Mouse (Mus musculus): ENCODE measurements around the gene Cox4i2.

The Cox4i2 gene

GRCm38 (mm10) chr2:152753944-152754711, at the start of gene Cox4i2:
Gene Cox4i2, plus strand, starts transcription at chr2:152754173.
- DNase-seq (ENCODE audit: low read depth): no peak

DNA sequence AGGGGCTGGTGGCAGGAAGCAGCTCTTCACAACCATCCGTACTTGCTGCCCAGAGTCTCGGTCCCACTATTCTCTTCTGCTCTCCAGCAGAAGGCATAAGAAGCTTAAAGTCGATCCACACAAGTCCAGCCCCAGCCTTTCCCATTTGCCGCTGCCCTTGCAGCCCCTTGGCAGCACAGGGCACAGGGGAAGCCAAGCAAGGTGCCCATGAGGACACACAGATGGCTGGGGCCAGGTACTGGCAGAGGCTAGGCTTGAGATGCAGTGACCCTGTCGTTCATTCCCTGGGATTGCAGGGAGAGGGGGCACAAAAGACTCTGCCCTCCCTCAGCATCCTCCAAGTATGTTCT, 49.7 kb upstream of the Cox4i2 start:
- no peak for DNase-seq (ENCODE audit: low read depth)

DNA sequence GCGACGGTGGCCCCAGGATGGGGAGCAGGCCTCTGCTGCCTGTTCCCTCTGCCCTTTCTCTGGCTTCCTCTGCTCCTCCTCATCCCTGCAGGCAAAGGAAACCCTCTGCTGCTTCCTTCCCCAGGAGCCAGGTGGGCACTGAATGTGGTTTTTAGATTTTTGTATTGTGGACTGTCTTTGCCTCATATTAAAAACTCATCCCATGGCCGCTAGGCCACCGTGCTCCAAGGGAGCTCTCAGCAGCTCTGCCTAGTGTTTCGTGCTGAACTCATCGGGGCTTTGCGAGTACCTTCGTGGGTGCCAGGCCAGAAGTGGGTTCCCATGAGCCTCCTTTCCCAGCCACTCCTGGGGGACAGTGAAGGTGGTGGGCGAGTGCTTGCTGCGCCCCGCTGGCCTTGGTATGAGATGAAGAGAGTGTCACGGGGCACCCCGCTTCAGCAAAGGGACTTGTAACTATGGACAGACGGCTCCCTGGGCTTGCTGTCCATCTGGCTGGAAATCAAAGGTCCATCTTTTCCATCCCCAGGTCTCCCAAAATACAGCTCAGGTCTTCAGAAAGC, 49.1 kb upstream of the Cox4i2 start:
- DNase-seq (ENCODE audit: low read depth): no peak

DNA sequence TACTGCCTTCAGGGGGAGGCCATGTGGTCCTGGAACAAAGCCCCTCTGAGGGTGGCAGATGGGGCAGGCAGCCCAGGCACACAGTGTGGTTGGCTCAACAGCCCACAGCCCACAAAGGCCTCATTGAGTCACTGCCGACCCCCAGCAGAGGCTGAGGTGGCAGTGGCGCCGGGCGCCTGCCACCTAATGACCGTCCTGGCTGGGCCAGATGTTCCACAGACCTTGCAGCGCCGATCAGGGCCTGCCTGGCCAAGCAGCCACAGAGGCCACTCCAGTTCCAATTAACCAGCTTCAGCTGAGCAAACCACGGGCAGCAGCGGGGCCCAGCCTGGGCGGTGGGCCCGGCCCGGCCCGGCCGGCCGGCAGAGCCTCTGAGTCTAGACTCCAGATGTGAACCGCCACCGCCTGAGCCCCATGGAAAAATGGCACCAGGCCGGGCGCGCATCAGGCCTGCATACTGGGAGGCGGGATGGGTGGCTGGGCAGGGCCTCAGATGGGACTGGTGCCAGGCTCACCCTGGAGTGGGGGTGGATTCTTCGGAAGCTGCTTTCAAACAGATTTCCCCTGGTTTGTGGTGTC, 47.9 kb upstream of the Cox4i2 start:
- DNase-seq (ENCODE audit: low read depth): no peak

DNA sequence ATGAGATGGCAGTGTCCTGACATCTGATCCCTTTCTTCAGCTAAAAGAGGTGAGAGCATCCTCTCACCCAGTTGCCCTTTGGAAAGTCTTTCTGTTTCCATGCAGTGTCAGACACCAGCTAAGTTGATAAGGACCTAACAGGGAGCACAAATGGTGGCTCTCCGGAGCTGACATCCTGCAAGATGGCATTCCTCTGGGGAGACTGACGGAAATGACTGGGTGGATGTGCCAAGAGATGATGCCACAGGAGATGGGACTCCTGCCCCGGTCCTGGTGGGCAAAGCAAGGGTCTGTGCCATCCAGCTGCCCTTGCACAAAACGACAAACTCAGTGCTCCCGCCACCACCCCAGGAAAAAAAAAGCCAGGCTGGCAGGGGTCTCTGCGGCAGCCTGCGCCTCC, 46.8 kb upstream of the Cox4i2 start:
- no peak for DNase-seq (ENCODE audit: low read depth)

- DNase-seq (ENCODE audit: low read depth): no peak
These were observed 46.3 kb upstream of the Cox4i2 start for GRCm38 (mm10) chr2:152707627-152708026.

DNA sequence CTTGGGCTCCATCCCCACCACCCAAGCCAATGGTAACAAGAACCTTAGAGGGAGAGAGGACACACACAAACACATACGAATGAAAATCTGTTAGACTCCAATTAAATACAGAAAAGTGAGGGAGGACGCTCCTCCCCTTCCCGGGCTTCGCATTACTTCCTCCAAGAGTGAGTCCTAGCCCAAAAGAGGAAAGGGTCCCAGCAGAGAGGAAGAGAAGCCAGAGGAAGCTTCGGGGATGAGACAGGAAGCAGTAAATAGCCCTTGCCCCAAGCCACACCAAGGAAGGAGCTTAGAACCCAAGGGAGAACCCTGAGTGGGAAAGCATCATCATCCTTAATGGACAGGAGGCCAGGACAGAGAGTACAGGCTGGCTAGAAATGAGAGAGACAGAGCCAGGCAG, 44.9 kb upstream of the Cox4i2 start:
- DNase-seq (ENCODE audit: low read depth): no peak

DNA sequence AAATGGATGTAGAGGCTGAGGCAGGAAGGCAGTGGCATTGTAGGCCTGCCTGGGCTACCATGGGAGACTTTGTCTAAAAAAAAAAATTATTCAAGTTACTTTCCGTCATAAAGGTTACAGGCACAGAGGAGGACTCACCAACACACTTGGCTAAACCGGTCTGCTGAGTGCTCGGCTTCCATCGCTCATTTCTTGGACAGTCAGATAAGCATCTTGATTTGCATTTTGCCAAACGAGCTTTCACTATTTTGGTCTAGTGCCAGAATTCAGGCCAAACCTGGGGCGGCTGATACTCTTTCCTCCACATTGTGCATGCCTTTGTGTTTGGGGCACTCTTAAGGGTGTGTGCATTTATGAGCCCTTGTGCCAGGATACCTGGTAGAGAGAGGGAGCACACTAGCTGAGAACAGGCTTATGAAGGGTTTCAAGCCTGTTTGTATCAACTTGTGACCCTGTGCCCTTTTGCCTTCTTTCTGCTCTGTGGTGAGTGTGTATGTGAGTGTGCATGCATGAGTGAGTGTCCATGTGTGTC, 37.7 kb upstream of the Cox4i2 start:
- DNase-seq (ENCODE audit: low read depth): no peak

DNA sequence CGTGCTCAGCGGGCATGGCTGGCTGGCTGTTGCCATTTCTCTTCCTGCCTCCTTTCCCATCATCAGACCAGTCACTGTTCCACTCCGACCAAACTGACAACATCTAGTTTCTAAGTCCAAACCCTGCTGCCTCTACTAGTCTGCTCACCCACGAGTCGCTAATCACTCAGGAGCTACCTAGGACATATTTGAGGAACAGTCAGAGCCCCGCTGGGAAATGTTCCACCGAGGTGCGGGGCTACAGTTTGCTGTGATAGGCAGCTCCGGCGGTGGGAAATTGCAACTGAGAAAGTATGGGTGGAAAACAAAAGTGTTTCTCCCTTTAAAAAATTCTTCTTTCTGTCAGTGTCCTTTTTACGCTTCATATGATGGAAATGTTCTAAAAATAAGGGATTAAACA, 36.3 kb upstream of the Cox4i2 start:
- no peak for DNase-seq (ENCODE audit: low read depth)

DNA sequence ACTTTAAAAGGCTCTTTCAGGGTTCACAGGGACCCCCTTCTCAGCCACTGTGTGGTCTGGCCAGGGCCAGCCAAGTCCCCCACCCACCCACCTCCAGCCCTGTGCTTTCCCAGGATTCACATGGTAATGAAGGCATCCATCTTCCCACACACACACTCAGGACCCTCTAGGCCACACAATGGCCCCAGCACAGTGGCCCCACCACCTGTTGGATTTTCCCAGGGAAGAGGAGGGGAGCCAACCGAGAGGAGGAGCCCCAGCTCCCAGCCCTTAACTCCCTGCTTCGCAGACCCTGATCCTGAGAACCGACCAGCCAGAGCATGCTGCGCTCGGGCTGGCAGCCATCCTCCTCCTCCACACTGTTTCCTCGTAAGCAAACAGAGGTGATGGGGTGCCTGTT, 35.9 kb upstream of the Cox4i2 start:
- DNase-seq (ENCODE audit: low read depth): no peak

GRCm38 (mm10) chr2:152723651-152724331, 30.2 kb upstream of the Cox4i2 start:
- no peak for DNase-seq (ENCODE audit: low read depth)

- DNase-seq (ENCODE audit: low read depth): no peak
These were observed 29.6 kb upstream of the Cox4i2 start for GRCm38 (mm10) chr2:152724332-152724723.

- DNase-seq (ENCODE audit: low read depth): no peak
These were observed 28.7 kb upstream of the Cox4i2 start for GRCm38 (mm10) chr2:152725178-152725750.

DNA sequence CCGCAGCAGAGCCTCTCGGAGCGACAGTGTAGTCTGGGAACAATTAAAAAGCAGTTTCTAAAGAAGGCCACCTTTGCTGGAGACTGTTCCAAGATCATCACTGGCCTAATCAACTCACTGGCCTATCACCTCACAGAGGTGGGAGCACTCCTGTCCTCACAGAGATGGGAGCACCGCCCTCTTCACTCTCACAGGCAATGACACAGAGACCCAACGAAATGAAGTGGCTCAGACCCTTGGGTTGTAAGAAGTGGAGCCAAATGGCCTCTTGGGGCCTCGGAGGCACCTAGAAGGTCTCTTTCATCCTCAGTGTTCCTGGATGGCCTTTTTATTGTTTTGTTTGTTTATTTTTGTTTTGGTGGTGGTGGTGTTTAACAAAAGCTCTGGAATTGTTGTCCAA, 27.8 kb upstream of the Cox4i2 start:
- no peak for DNase-seq (ENCODE audit: low read depth)

DNA sequence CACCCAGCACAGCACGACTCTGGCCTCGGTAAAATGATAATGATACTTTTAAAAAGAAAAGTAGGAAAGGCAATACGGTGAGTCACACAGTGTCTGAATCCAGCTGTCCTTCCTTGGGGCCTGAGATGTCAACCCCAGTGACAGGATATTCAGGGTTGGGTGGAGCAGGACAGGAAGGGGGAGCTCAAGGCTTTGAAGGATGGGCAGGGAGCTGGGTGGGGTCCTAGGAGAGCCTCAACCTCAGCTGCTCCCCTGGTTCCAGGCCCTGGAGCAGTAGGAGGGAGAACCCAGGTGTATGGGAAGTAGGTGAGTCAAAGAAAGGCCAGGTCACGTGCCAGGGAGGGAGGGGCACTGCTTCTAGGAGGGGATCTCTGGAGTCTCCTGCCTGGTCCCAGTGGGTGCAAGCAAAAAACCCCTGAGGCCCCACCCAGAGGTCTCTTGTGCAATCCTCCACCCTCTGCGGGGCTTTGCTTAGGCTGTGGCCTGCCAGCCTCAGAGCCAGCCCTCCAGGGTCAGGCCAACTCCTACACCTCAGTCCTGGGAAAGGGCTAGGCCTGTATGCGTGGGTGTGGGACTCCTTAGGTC, 27.1 kb upstream of the Cox4i2 start:
- DNase-seq (ENCODE audit: low read depth): no peak

GRCm38 (mm10) chr2:152727795-152728510, 26.0 kb upstream of the Cox4i2 start:
- no peak for DNase-seq (ENCODE audit: low read depth)

DNA sequence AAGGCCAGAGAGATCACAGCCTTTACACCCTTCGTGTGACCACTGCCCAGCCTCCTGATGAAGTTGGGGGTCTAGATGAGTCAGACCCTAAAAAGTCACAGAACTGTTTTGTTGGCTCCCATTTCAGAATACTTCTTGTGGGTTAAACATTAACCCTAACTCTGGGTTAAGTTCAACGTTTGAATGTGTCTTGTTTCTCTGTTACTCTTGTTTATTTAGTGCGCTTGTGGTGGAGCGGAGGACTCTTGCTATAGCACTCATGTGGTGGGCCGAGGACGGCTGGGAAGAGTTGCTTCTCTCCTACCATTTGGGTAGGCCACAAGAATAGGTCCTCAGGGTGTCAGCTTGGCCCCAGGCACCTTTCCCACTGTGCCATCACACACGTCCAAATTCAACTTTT, 25.4 kb upstream of the Cox4i2 start:
- no peak for DNase-seq (ENCODE audit: low read depth)

GRCm38 (mm10) chr2:152729013-152729635, 24.8 kb upstream of the Cox4i2 start:
- DNase-seq (ENCODE audit: low read depth): no peak

GRCm38 (mm10) chr2:152729636-152730020, 24.3 kb upstream of the Cox4i2 start:
- DNase-seq (ENCODE audit: low read depth): no peak

GRCm38 (mm10) chr2:152733201-152733600, 20.8 kb upstream of the Cox4i2 start:
- peak; percentile 53 for DNase-seq (ENCODE audit: low read depth)

- no peak for DNase-seq (ENCODE audit: low read depth)
These were observed 19.5 kb upstream of the Cox4i2 start for GRCm38 (mm10) chr2:152734501-152734900.
